26 mouse cellular contexts compared by ENCODE assay signal in the genomic region with DNA sequence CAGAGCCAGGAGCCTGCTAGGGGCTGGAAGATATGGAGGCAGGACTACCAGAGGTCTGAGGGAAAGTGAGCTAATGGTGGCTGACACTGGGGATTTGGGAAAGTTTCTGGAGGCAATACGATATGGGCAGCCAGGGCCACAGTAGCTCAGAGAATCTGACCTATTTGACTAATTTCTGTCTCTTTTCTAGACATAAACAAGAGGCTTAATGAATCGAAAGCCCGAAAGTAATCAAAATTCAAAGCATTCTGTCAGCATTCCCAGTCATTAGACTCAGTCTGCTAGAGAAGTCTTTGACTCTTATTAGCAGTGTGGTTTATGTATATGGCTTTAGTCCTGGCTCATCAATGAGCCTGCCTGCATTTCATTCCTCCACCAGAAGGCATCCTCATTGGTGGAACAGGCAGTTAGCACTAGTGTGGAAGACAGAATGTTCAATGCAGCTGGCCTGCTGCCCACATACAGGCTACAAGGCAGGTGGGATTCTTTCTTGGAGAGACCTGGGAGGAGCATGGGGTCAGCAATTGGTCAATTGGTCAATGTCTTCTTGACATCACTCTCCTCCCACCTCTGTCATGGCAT.
"Had no signal": no experiment of that assay in that cellular context is flagged by ENCODE, and none has a peak within 500 bp of the region (broad histone marks: within the 10 kb centered on the region; RNA-seq: fewer than 3 reads in every experiment).

No protein-coding gene starts in this region.

- H3K27ac ChIP-seq: intestine, embryonic 15.5 days; kidney, embryonic 15.5 days; limb, embryonic 10.5 days; limb, embryonic 13.5 days; liver, embryonic 12.5 days; liver, embryonic 15.5 days; lung, embryonic 15.5 days; midbrain, embryonic 10.5 days; neural tube, embryonic 12.5 days; stomach, postnatal 0 days had no signal

- H3K27me3 ChIP-seq: intestine, embryonic 15.5 days; kidney, embryonic 15.5 days; limb, embryonic 13.5 days; liver, embryonic 12.5 days; liver, embryonic 15.5 days; lung, embryonic 15.5 days; megakaryocyte, embryonic 14.5 days; neural tube, embryonic 12.5 days had no signal

- H3K36me3 ChIP-seq: intestine, embryonic 15.5 days; kidney, embryonic 15.5 days; limb, embryonic 10.5 days; limb, embryonic 13.5 days; liver, embryonic 12.5 days; liver, embryonic 15.5 days; lung, embryonic 15.5 days; midbrain, embryonic 10.5 days; neural tube, embryonic 12.5 days had no signal

- H3K9ac ChIP-seq: intestine, embryonic 15.5 days; kidney, embryonic 15.5 days; limb, embryonic 13.5 days; liver, embryonic 12.5 days; liver, embryonic 15.5 days; lung, embryonic 15.5 days; neural tube, embryonic 12.5 days had no signal

- H3K4me3 ChIP-seq: intestine, embryonic 15.5 days; kidney, embryonic 15.5 days; limb, embryonic 10.5 days; limb, embryonic 13.5 days; liver, embryonic 12.5 days; liver, embryonic 15.5 days; lung, embryonic 15.5 days; megakaryocyte, embryonic 14.5 days; midbrain, embryonic 10.5 days; myocyte; neural tube, embryonic 12.5 days had no signal

- H3K9me3 ChIP-seq: intestine, embryonic 15.5 days; kidney, embryonic 15.5 days; limb, embryonic 10.5 days; limb, embryonic 13.5 days; liver, embryonic 12.5 days; liver, embryonic 15.5 days; lung, embryonic 15.5 days; midbrain, embryonic 10.5 days; neural tube, embryonic 12.5 days had no signal

- H3K4me2 ChIP-seq: intestine, embryonic 15.5 days; kidney, embryonic 15.5 days; limb, embryonic 13.5 days; liver, embryonic 12.5 days; liver, embryonic 15.5 days; lung, embryonic 15.5 days; neural tube, embryonic 12.5 days had no signal

- ATAC-seq: intestine, embryonic 15.5 days; liver, embryonic 12.5 days had no signal

- DNase-seq: kidney, adult 11 months; kidney, adult 8-10 months; kidney, postnatal 10 days; kidney, postnatal 36 days; liver; lung, adult 18-20 months; lung, postnatal 10 days; lung, postnatal 36 days; right cerebral cortex, adult 18-20 months; right cerebral cortex, postnatal 14 days; right cerebral cortex, postnatal 4 days; thymus, adult 2 months; thymus, postnatal 14 days; thymus, postnatal 4 days had no signal

- H3K4me1 ChIP-seq: intestine, embryonic 15.5 days; kidney, embryonic 15.5 days; limb, embryonic 10.5 days; limb, embryonic 13.5 days; liver, embryonic 12.5 days; liver, embryonic 15.5 days; lung, embryonic 15.5 days; megakaryocyte, embryonic 14.5 days; midbrain, embryonic 10.5 days; neural tube, embryonic 12.5 days had no signal
